Mouse (Mus musculus) spleen, postnatal 4 days (tissue): ENCODE results near the gene Pias3.
"Not testable (repeated sequence)": the region's sequence is repeated elsewhere in the genome, so short reads cannot be mapped to it uniquely, and the experiment has no call there.

Source experiments
- DNase-seq, 2 experiments: peaks; one replicate each; pipeline ENCODE4 v3.0.0; 2022; ENCODE audit warnings: low spot score in 2 of 2

The Pias3 gene

GRCm38 (mm10) chr3:96684822-96685156 lies 11.4 kb upstream of the Pias3 start:
- DNase-seq, result no peak

- DNase-seq, result not testable (repeated sequence)
These were observed 10.1 kb upstream of the Pias3 start for GRCm38 (mm10) chr3:96686057-96686456.

- no peak for DNase-seq
These were observed 7.3 kb upstream of the Pias3 start for GRCm38 (mm10) chr3:96688854-96689253.

GRCm38 (mm10) chr3:96690298-96690697 lies 5.9 kb upstream of the Pias3 start:
- no peak for DNase-seq

- no peak for DNase-seq
These were observed 3.7 kb upstream of the Pias3 start for GRCm38 (mm10) chr3:96692506-96692905.

- no peak for DNase-seq
These were observed 2.6 kb upstream of the Pias3 start for GRCm38 (mm10) chr3:96693579-96693978.

- DNase-seq, result peak; percentile 86 to 93
These were observed 865 bp downstream of the Pias3 start for GRCm38 (mm10) chr3:96696766-96697732.

GRCm38 (mm10) chr3:96698993-96699690 lies 3.0 kb downstream of the Pias3 start:
- DNase-seq, result no peak

GRCm38 (mm10) chr3:96700376-96700775 lies 4.2 kb downstream of the Pias3 start:
- no peak for DNase-seq

GRCm38 (mm10) chr3:96701003-96701402 lies 4.8 kb downstream of the Pias3 start:
- DNase-seq, result no peak

GRCm38 (mm10) chr3:96704778-96705177 lies 8.6 kb downstream of the Pias3 start:
- DNase-seq, result peak in 1 of 2 experiments; percentile 80

- no peak for DNase-seq
These were observed 10.0 kb downstream of the Pias3 start for GRCm38 (mm10) chr3:96706217-96706616.

GRCm38 (mm10) chr3:96706984-96707383 lies 10.8 kb downstream of the Pias3 start:
- no peak for DNase-seq

- peak; percentile 76 to 93 for DNase-seq
These were observed 11.9 kb downstream of the Pias3 start, which contains the start of gene Nudt17 for GRCm38 (mm10) chr3:96707903-96708683. TSS of gene Nudt17 (minus strand) at chr3:96708562.

GRCm38 (mm10) chr3:96708684-96709064 lies 12.5 kb downstream of the Pias3 start:
- DNase-seq, result no peak

GRCm38 (mm10) chr3:96714286-96714685 lies 18.1 kb downstream of the Pias3 start:
- no peak for DNase-seq

GRCm38 (mm10) chr3:96715854-96716253 lies 19.7 kb downstream of the Pias3 start:
- DNase-seq, result no peak

GRCm38 (mm10) chr3:96719173-96719572 lies 23.0 kb downstream of the Pias3 start:
- DNase-seq, result no peak

GRCm38 (mm10) chr3:96727343-96727827 lies 31.2 kb downstream of the Pias3 start, which contains the start of the genes Polr3c and Rnf115:
TSS of gene Polr3c (minus strand) at chr3:96727628.
TSS of gene Rnf115 (plus strand) at chr3:96727664.
- DNase-seq, result peak; percentile 96 to 98

GRCm38 (mm10) chr3:96727828-96728633 lies 31.8 kb downstream of the Pias3 start:
- DNase-seq, result no peak
